Mouse (Mus musculus): ENCODE measurements around the gene Ttc1. TPM values are rescaled to one million over a fixed set of nuclear protein-coding genes. Genes with fewer than 3 reads are reported as not detected.

The Ttc1 gene
- polyA plus RNA-seq, 1 experiment from 2014 or later: 70.1 TPM

GRCm38 (mm10) chr11:43682415-43683217 is 65.2 kb downstream of the Ttc1 start:
- Histone ChIP-seq H3K4me3 (ENCODE audit: low read length) (peak overlapping the region; percentile 92), H3K36me3 (ENCODE audit: control insufficient read depth, insufficient read depth, low read length) (no peaks in the 10 kb centered on the region; the same call in 1 of the 2 replicates), H3K27me3 (replicated peaks; ENCODE audit: control insufficient read depth, insufficient read depth, low read length) (no peaks in the 10 kb centered on the region), H3K9ac (ENCODE audit: low read depth, low read length) (peak overlapping the region; percentile 96), H3K4me2 (ENCODE audit: low read length) (peak overlapping the region; percentile 71), H3K9me3 (ENCODE audit: control insufficient read depth, low read length) (no peaks in the 10 kb centered on the region), H3K4me1 (ENCODE audit: control insufficient read depth, insufficient read depth, low read depth, low read length) (peaks cover 26% of the 10 kb centered on the region), H3K27ac (ENCODE audit: low read depth, low read length) (peak overlapping the region; percentile 97)
- under 1% methylated on average over 49 of the region's 72 CpGs for WGBS
- ATAC-seq: peak; percentile 35

DNA sequence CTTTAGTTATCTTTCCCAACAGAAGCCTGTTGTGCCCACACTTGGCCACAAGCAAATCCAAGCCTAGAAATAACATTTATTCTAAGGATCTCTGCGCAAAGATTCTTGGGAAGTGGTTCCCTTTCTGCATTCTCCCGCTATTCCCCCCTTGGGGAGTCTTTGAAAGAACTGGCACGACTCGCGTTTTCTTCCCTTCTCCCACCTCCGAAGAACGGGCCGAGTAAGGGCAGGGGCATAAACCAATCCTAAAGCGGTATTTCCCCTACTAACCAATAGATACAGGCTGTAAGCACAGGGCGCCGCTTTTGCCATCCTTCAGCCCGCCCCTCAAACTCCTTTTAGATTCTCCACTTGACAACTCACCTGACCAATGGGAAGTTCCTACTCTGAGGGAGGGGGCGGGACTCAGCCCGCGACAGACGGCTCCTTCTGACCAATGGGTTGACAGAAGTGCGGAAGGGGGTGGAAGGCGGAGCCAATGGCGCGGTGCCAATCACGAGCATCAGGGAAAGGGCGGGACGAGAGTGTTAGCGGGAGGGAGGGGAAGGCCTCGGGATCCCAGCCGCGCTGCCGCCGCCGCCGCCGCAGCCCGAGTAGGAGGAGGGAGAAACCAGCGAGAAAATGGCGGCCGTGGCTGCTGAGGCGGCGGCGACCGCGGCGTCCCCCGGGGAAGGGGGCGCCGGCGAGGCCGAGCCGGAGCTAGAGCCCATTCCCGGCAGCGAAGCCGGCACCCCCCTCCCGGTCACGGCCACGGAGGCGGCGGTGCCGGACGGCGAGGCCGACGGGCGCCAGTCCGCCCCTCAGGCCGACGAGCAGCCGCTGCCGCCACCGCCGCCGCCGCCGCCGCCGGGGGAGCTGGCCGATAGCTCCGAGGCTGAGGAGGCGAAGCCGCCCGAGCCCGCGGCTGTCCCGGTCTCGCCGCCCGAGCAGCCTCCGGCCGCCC is 66.1 kb downstream of the Ttc1 start, which contains the start of gene Pwwp2a:
Pwwp2a (plus strand) TSS at position 527 of the 943 bp plus-strand sequence.
- Histone ChIP-seq H3K36me3 (ENCODE audit: control insufficient read depth, insufficient read depth, low read length) (no peaks in the 10 kb centered on the region; the same call in 1 of the 2 replicates), H3K4me1 (ENCODE audit: control insufficient read depth, insufficient read depth, low read depth, low read length) (peaks cover 26% of the 10 kb centered on the region), H3K9ac (ENCODE audit: low read depth, low read length) (peak within 1 kb of the TSS; percentile 96), H3K27me3 (replicated peaks; ENCODE audit: control insufficient read depth, insufficient read depth, low read length) (no peaks in the 10 kb centered on the region), H3K4me2 (ENCODE audit: low read length) (peak within 1 kb of the TSS; percentile 71), H3K9me3 (ENCODE audit: control insufficient read depth, low read length) (no peaks in the 10 kb centered on the region), H3K4me3 (ENCODE audit: low read length) (peak within 1 kb of the TSS; percentile 92), H3K27ac (ENCODE audit: low read depth, low read length) (peak within 1 kb of the TSS; percentile 97)
- peak; percentile 99 for ATAC-seq
- under 1% methylated on average over 51 of the region's 87 CpGs for WGBS

Other genes starting within 250 kb of the Ttc1 start
- gene Ccnjl, start 219.2 kb downstream of the Ttc1 start, polyA plus RNA-seq (2015; fragmentation: Nextera tagmentation; extraction: Ambion mirVana): 7.1 and 10.7 TPM in 2 replicates
- gene 4933415A04Rik, start 161.0 kb downstream of the Ttc1 start, polyA plus RNA-seq (2015; fragmentation: Nextera tagmentation; extraction: Ambion mirVana): 2.2 and 3.3 TPM in 2 replicates
- not detected in 2 replicates for gene Fabp6, start 146.5 kb downstream of the Ttc1 start, polyA plus RNA-seq (2015; fragmentation: Nextera tagmentation; extraction: Ambion mirVana)
- gene Pwwp2a, start 66.0 kb downstream of the Ttc1 start, polyA plus RNA-seq (2015; fragmentation: Nextera tagmentation; extraction: Ambion mirVana): 12.5 and 20.3 TPM in 2 replicates
- 17.0 and 19.4 TPM in 2 replicates for gene Adra1b, start 153.2 kb upstream of the Ttc1 start, polyA plus RNA-seq (2015; fragmentation: Nextera tagmentation; extraction: Ambion mirVana)